Mouse (Mus musculus) CH12.LX (cell line): ENCODE measurements around the gene Prkg1. TPM values are rescaled to one million over a fixed set of nuclear protein-coding genes. Genes with fewer than 3 reads are reported as not detected.
A peak's percentile ranks its signal among the peaks of the same experiment; 100 is the strongest.

ENCODE experiments used
- DNase-seq: peaks from one replicate; pipeline ENCODE4 v3.0.0-alpha.2; 2013; ENCODE audit errors: extremely low read depth
- H3K27ac ChIP-seq: 2 replicates; pipeline ENCODE4 v1.5.1; 2012; ENCODE audit warnings: low read depth, mild to moderate bottlenecking, control low read depth, moderate library complexity; ENCODE audit not compliant: insufficient read depth
- H3K27me3 ChIP-seq: replicated peaks from 2 replicates; pipeline ENCODE3; 2012; ENCODE audit warnings: inconsistent platforms
- H3K36me3 ChIP-seq, 2 experiments: replicated peaks in 1 of 2; 2 replicates each; pipeline versions ENCODE3 to v1.6.1; 2012; ENCODE audit warnings: inconsistent platforms in 1 of 2, low read length in 1 of 2, mild to moderate bottlenecking in 1 of 2, mixed read lengths in 1 of 2, moderate library complexity in 1 of 2; ENCODE audit not compliant: control insufficient read depth in 1 of 2, insufficient read depth in 1 of 2
- H3K4me1 ChIP-seq, 2 experiments: 2 replicates each; pipeline ENCODE4 v1.6.1; 2012; ENCODE audit warnings: inconsistent platforms in 1 of 2, moderate library complexity in 1 of 2; ENCODE audit not compliant: insufficient read depth in 2 of 2, control insufficient read depth in 1 of 2
- H3K4me2 ChIP-seq: 2 replicates; pipeline ENCODE4 v1.6.1; 2012; ENCODE audit warnings: low read depth, mild to moderate bottlenecking, control low read depth; ENCODE audit not compliant: poor library complexity, insufficient read depth, severe bottlenecking
- H3K4me3 ChIP-seq, 3 experiments: fragments of 150-350 bp in 1 of 3; sonication (generic) in 1 of 3; replicated peaks in 1 of 3; 2 replicates each; pipeline versions ENCODE3 to v1.5.1; 2011 to 2012; ENCODE audit warnings: low read depth in 2 of 3, low read length in 2 of 3, mild to moderate bottlenecking in 2 of 3, moderate library complexity in 2 of 3, control low read depth in 1 of 3, improper control_type of control experiment in 1 of 3, inconsistent platforms in 1 of 3, mixed read lengths in 1 of 3; ENCODE audit not compliant: poor library complexity in 1 of 3
- H3K79me2 ChIP-seq: replicated peaks from 2 replicates; pipeline ENCODE4 v1.6.1; 2012; ENCODE audit warnings: mild to moderate bottlenecking, moderate library complexity; ENCODE audit not compliant: control insufficient read depth, poor library complexity, insufficient read depth, severe bottlenecking; ENCODE audit errors: extremely low read depth
- H3K9ac ChIP-seq: 2 replicates; pipeline ENCODE4 v1.6.1; 2012; ENCODE audit warnings: low read depth, mild to moderate bottlenecking, control low read depth, moderate library complexity; ENCODE audit not compliant: insufficient read depth
- H3K9me3 ChIP-seq: replicated peaks from 2 replicates; pipeline ENCODE3; 2012; ENCODE audit warnings: low read length, inconsistent platforms, mixed read lengths
- CHD2 ChIP-seq: IDR thresholded peaks from 2 replicates; pipeline ENCODE4 v1.6.1; 2011; ENCODE audit warnings: low read length, improper control_type of control experiment
- CTCF ChIP-seq, 2 experiments: IDR thresholded peaks in 1 of 2; conservative IDR thresholded peaks in 1 of 2; 2 replicates each; pipeline ENCODE4 v1.5.1; 2011 to 2012; ENCODE audit warnings: low read depth in 2 of 2, low read length in 2 of 2, improper control_type of control experiment in 1 of 2, inconsistent platforms in 1 of 2, mild to moderate bottlenecking in 1 of 2, moderate library complexity in 1 of 2
- GABPA ChIP-seq: IDR thresholded peaks from 2 replicates; pipeline ENCODE4 v1.6.1; 2012; ENCODE audit warnings: low read depth, low read length, improper control_type of control experiment, inconsistent platforms; ENCODE audit not compliant: insufficient replicate concordance
- JUN ChIP-seq: IDR thresholded peaks from 2 replicates; pipeline ENCODE4 v1.6.1; 2011; ENCODE audit warnings: low read depth, mild to moderate bottlenecking, low read length, improper control_type of control experiment, moderate library complexity; ENCODE audit not compliant: insufficient read depth
- JUND ChIP-seq: conservative IDR thresholded peaks from 2 replicates; pipeline ENCODE4 v1.6.1; 2011; ENCODE audit warnings: low read depth, low read length, improper control_type of control experiment
- MAZ ChIP-seq: IDR thresholded peaks from 2 replicates; pipeline ENCODE4 v1.6.1; 2012; ENCODE audit warnings: low read depth, mild to moderate bottlenecking, inconsistent platforms, low read length, improper control_type of control experiment, moderate library complexity
- MXI1 ChIP-seq: IDR thresholded peaks from 2 replicates; pipeline ENCODE4 v1.6.1; 2011; ENCODE audit warnings: mild to moderate bottlenecking, low read depth, low read length, improper control_type of control experiment
- RCOR1 ChIP-seq: conservative IDR thresholded peaks from 2 replicates; pipeline ENCODE4 v1.6.1; 2012; ENCODE audit warnings: low read depth, mild to moderate bottlenecking, inconsistent platforms, low read length, improper control_type of control experiment
- SIN3A ChIP-seq: IDR thresholded peaks from 2 replicates; pipeline ENCODE4 v1.6.1; 2012; ENCODE audit warnings: low read length, improper control_type of control experiment, inconsistent platforms
- ZKSCAN1 ChIP-seq: IDR thresholded peaks from 2 replicates; pipeline ENCODE4 v1.6.1; 2012; ENCODE audit warnings: low read depth, inconsistent platforms, low read length, improper control_type of control experiment, borderline replicate concordance
- ZNF384 ChIP-seq: IDR thresholded peaks from 2 replicates; pipeline ENCODE4 v1.6.1; 2012; ENCODE audit warnings: low read depth, low read length, improper control_type of control experiment, inconsistent platforms
- dilution Hi-C: fragments of 300-500 bp; cut with MboI; formaldehyde crosslinking; loops from 2 replicates; pipeline ENCODE4 v1.14.3; 2020; ENCODE audit warnings: low sequenced_read_pairs; ENCODE audit not compliant: extremely low pct_unique_long_range_greater_than_20kb, extremely low pct_ligation_motif_present
- in situ Hi-C: fragments of 300-500 bp; cut with MboI; formaldehyde crosslinking; loops from 3 replicates; pipeline ENCODE4 v1.14.3; 2019; ENCODE audit warnings: low sequenced_read_pairs, low pct_ligation_motif_present, low pct_unique_long_range_greater_than_20kb, mixed read lengths
- polyA plus RNA-seq: library from polyadenylated mRNA; unstranded; fragments of >175 nt; gene quantifications from 2 replicates; pipeline ENCODE4 v1.2.1, GENCODE M21; 2012; ENCODE audit warnings: low read depth; ENCODE audit not compliant: insufficient read length
- total RNA-seq, 2 experiments: library from RNA; depleted of rRNA; stranded (reverse); fragments of 300-350 nt in 1 of 2; fragments of >200 nt in 1 of 2; gene quantifications; 2 replicates each; pipeline ENCODE4 v1.2.3; 2012 to 2014

Gene Prkg1
- total and polyA plus RNA-seq, 3 experiments = not detected

DNA sequence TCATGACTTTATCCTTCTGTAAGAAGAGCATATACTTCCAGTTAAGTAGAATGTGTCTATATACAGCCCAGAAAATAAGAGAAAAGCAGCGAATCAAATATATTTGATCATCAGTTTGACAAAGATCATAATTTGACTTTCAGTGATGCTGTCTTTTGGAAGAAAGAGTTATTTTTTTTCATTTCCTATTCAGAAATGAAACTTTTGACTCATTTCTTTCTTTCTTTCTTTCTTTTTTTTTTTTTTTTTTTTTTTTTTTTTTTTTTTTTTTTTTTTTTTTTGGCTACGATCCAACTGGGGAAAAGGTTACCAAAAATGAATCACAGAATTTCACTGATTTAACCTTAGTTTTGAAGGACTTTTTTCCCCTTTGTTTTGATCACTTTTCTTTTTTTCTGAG is 259.8 kb downstream of the Prkg1 start:
- H3K27me3 ChIP-seq = no peaks in the 10 kb centered on the region
- H3K27ac ChIP-seq = no peak overlapping the region
- H3K9ac ChIP-seq = no peak overlapping the region
- in situ Hi-C loops = no loop called here
- DNase-seq = no peak
- no peaks in the 10 kb centered on the region for H3K79me2 ChIP-seq
- no peaks in the 10 kb centered on the region for H3K4me1 ChIP-seq
- dilution Hi-C loops = no loop called here
- no peaks in the 10 kb centered on the region for H3K36me3 ChIP-seq
- H3K9me3 ChIP-seq = no peaks in the 10 kb centered on the region
- H3K4me3 ChIP-seq = no peak overlapping the region
- TF ChIP-seq JUND (no peak), ZNF384 (peak; percentile 91)
- no peak overlapping the region for H3K4me2 ChIP-seq

- TF ChIP-seq MXI1 = no peak
- no peak for TF ChIP-seq SIN3A
- no peak for TF ChIP-seq CTCF (conservative IDR thresholded peaks at IDR 0.05 in 1 of 2, IDR thresholded peaks at IDR 0.05 in 1 of 2; ENCODE audit: low read depth in 2 of 2, low read length in 2 of 2)
- no peak for TF ChIP-seq RCOR1
- no peak for TF ChIP-seq MAZ
- TF ChIP-seq CHD2 = no peak
- TF ChIP-seq JUN = no peak
- no peak for TF ChIP-seq GABPA
- Histone ChIP-seq H3K9me3 (no peaks in the 10 kb centered on the region), H3K9ac (no peak overlapping the region), H3K36me3 (no peaks in the 10 kb centered on the region), H3K4me1 (no peaks in the 10 kb centered on the region), H3K4me3 (no peak overlapping the region), H3K27ac (no peak overlapping the region), H3K79me2 (no peaks in the 10 kb centered on the region), H3K27me3 (no peaks in the 10 kb centered on the region), H3K4me2 (no peak overlapping the region)
- dilution Hi-C loops = no loop called here
- no peak for DNase-seq
- in situ Hi-C loops = no loop called here
Measured at GRCm38 (mm10) chr19:31497386-31497785, 267.4 kb downstream of the Prkg1 start.

DNA sequence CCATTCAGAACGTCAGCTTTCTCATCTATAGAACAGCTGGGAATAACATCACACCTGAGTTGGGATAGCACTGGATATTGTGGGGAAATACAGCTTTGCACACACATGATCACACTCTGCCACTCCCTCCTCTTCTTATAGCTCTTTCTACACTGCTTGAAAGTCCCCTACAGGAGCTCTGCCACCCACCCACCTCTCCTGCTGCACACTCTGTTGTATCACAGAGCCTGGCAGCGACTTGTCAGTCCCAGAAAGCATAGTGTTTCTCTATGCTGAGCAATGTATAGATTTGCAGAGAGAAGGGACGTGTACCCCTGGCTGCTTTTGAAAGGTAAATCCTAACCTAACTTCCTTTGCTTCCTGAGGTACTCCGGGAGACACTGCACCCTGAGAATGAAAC is 275.2 kb downstream of the Prkg1 start:
- Histone ChIP-seq H3K36me3 (no peaks in the 10 kb centered on the region), H3K9me3 (no peaks in the 10 kb centered on the region), H3K4me1 (no peaks in the 10 kb centered on the region), H3K27ac (no peak overlapping the region), H3K27me3 (no peaks in the 10 kb centered on the region), H3K4me3 (no peak overlapping the region), H3K79me2 (no peaks in the 10 kb centered on the region), H3K9ac (no peak overlapping the region), H3K4me2 (no peak overlapping the region)
- dilution Hi-C loops (no loop called here), in situ Hi-C loops (no loop called here)
- TF ChIP-seq CTCF (conservative IDR thresholded peaks at IDR 0.05 in 1 of 2, IDR thresholded peaks at IDR 0.05 in 1 of 2; ENCODE audit: low read depth in 2 of 2, low read length in 2 of 2) = no peak
- no peak for TF ChIP-seq ZKSCAN1
- DNase-seq = no peak
